Mouse (Mus musculus): ENCODE measurements around the gene Spata13.

DNA sequence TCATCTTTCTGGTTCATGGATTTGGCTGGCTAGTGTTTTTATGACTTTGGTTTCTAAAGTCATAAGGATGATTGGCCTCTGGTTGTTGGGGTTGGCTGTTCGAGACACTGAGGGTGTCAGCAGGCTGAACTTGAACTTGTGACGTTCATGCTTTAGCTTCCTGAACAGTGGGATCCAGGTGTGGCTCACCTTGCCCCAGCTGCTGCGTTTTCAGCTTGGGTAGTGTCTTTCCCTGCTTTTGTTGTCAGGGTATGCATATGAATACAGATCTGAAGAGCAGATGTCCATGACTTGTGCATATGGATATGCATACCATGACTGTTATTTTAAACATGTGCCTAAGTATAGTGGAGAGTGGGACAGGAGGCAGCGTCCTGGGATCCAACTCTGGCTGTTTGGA, 19.4 kb downstream of the Spata13 start:
- TF ChIP-seq POLR2A (IDR thresholded peaks at IDR 0.05; ENCODE audit: insufficient read length, low read depth) (no peak), USF1 (IDR thresholded peaks at IDR 0.05; ENCODE audit: low read depth) (no peak), POLR2AphosphoS2 (IDR thresholded peaks at IDR 0.05; ENCODE audit: insufficient read length, low read depth) (no peak), E2F4 (IDR thresholded peaks at IDR 0.05; ENCODE audit: insufficient read depth) (no peak), TCF12 (IDR thresholded peaks at IDR 0.05; ENCODE audit: insufficient read depth, poor library complexity, severe bottlenecking) (no peak), CEBPB (IDR thresholded peaks at IDR 0.05; ENCODE audit: insufficient read depth, poor library complexity, severe bottlenecking) (no peak), MYOG (IDR thresholded peaks at IDR 0.05; ENCODE audit: control insufficient read depth in 1 of 3, insufficient read depth in 1 of 3, insufficient read length in 2 of 3, low read depth in 2 of 3) (no peak), MAX (IDR thresholded peaks at IDR 0.05; ENCODE audit: low read depth) (no peak), MYOD1 (IDR thresholded peaks at IDR 0.05; ENCODE audit: control insufficient read depth in 1 of 3, insufficient read length in 2 of 3, low read depth in 2 of 3) (no peak)
